8 mouse cellular contexts compared by ENCODE assay signal in the genomic region with DNA sequence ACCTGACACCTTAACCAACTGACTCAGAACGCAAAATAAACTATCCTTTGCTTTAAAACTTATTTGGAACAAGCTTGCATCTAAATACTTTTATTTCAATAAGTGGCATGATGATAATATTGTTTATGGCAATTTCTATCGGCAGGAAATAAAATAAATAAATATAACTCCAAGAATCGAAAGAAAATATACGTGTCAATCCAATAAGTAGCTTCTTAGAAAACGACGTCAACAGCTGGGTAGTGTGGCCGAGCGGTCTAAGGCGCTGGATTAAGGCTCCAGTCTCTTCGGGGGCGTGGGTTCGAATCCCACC. TPM values are rescaled to one million over a fixed set of nuclear protein-coding genes. Genes with fewer than 3 reads are reported as not detected.
A peak's percentile ranks its signal among the peaks of the same experiment; 100 is the strongest.
DNase-seq lines count a peak whose midpoint lies in the region; ATAC-seq and TF ChIP-seq lines count a peak whose summit lies in the region.

No protein-coding gene starts in this region.

- H3K9ac ChIP-seq in heart, embryonic 13.5 days, result no peak overlapping the region
- H3K9ac ChIP-seq in ES-E14 (ENCODE audit: insufficient read depth, low read depth, low read length, poor library complexity, severe bottlenecking), result no peak overlapping the region
- peak overlapping the region; percentile 79; the same call in 1 of the 2 replicates for H3K9ac ChIP-seq in forebrain, postnatal 0 days
- peak overlapping the region; percentile 31; the same call in 1 of the 2 replicates for H3K9ac ChIP-seq in liver, postnatal 0 days (replicated peaks)

- in situ Hi-C loops in ES-E14 (cut with MboI; ENCODE audit: low sequenced_read_pairs in 2 of 2, unreplicated experiment in 2 of 2), result loop anchor here in 1 of 2 experiments (10.0 kb wide), 1 partner anchor 72 kb away; a partner anchor contains a TSS

- 10% methylated on average over 12 of the region's 12 CpGs for WGBS in heart, embryonic 13.5 days
- 5% methylated on average over 12 of the region's 12 CpGs for WGBS in forebrain, postnatal 0 days
- WGBS in liver, postnatal 0 days (ENCODE audit: insufficient replicate concordance), result 5% methylated on average over 12 of the region's 12 CpGs

- H3K4me1 ChIP-seq in heart, embryonic 13.5 days, result peaks cover 16% of the 10 kb centered on the region
- H3K4me1 ChIP-seq in ES-E14 (ENCODE audit: control insufficient read depth in 2 of 2, insufficient read depth in 2 of 2, low read length in 2 of 2, poor library complexity in 1 of 2), result peaks cover 2 to 11% of the 10 kb centered on the region in 2 experiments; a peak in 2 of 4 replicates
- H3K4me1 ChIP-seq in forebrain, postnatal 0 days (ENCODE audit: insufficient read depth), result 0 out of 2 replicates have a peak, but pooled peaks cover 5% of the 10 kb centered on the region
- 0 out of 2 replicates have a peak, but pooled peaks cover 5% of the 10 kb centered on the region for H3K4me1 ChIP-seq in liver, postnatal 0 days (ENCODE audit: insufficient read depth)

- H3K36me3 ChIP-seq in heart, embryonic 13.5 days, result no peaks in the 10 kb centered on the region; the same call in 1 of the 2 replicates
- no peaks in the 10 kb centered on the region for H3K36me3 ChIP-seq in ES-E14 (ENCODE audit: control insufficient read depth, insufficient read depth, low read length, poor library complexity, severe bottlenecking)
- no peaks in the 10 kb centered on the region for H3K36me3 ChIP-seq in forebrain, postnatal 0 days (ENCODE audit: insufficient read depth)
- H3K36me3 ChIP-seq in liver, postnatal 0 days (replicated peaks; ENCODE audit: insufficient read depth, low read length), result no peaks in the 10 kb centered on the region; the same call in 1 of the 2 replicates

- peak overlapping the region; percentile 85 for H3K4me3 ChIP-seq in heart, embryonic 13.5 days
- H3K4me3 ChIP-seq in ES-E14 (ENCODE audit: insufficient read depth in 1 of 2, low read depth in 1 of 2, low read length in 2 of 2, poor library complexity in 1 of 2, severe bottlenecking in 1 of 2), result peak overlapping the region in 1 of 2 experiments; percentile 21; a peak in 2 of 4 replicates
- peak overlapping the region; percentile 93 for H3K4me3 ChIP-seq in forebrain, postnatal 0 days (ENCODE audit: low read depth, low read length)
- peak overlapping the region; percentile 91 for H3K4me3 ChIP-seq in liver, postnatal 0 days (ENCODE audit: low read depth, low read length)

- no peaks in the 10 kb centered on the region for H3K9me3 ChIP-seq in heart, embryonic 13.5 days
- H3K9me3 ChIP-seq in ES-E14 (ENCODE audit: control insufficient read depth, insufficient read depth, low read depth, low read length), result no peaks in the 10 kb centered on the region
- H3K9me3 ChIP-seq in forebrain, postnatal 0 days (ENCODE audit: low read length), result no peaks in the 10 kb centered on the region
- H3K9me3 ChIP-seq in liver, postnatal 0 days (ENCODE audit: low read length), result no peaks in the 10 kb centered on the region

- TF ChIP-seq EP300 in liver, postnatal 0 days (IDR thresholded peaks at IDR 0.05; ENCODE audit: low read depth), result peak; percentile 71

- no peak overlapping the region for H3K27ac ChIP-seq in heart, embryonic 13.5 days (replicated peaks)
- H3K27ac ChIP-seq in ES-E14 (ENCODE audit: insufficient read depth, low read depth, low read length, poor library complexity, severe bottlenecking), result no peak overlapping the region
- H3K27ac ChIP-seq in forebrain, postnatal 0 days (ENCODE audit: low read depth, low read length), result no peak overlapping the region
- no peak overlapping the region for H3K27ac ChIP-seq in liver, postnatal 0 days (ENCODE audit: low read depth)

- peak overlapping the region; percentile 55 for H3K4me2 ChIP-seq in heart, embryonic 13.5 days
- peak overlapping the region; percentile 76 for H3K4me2 ChIP-seq in forebrain, postnatal 0 days (ENCODE audit: low read depth)
- peak overlapping the region; percentile 86 for H3K4me2 ChIP-seq in liver, postnatal 0 days (ENCODE audit: low read depth, low read length)

- no peak for TF ChIP-seq CTCF in forebrain, postnatal 0 days (IDR thresholded peaks at IDR 0.05; ENCODE audit: low read depth)
- no peak for TF ChIP-seq CTCF in liver, postnatal 0 days (IDR thresholded peaks at IDR 0.05; ENCODE audit: low read depth)

- ATAC-seq in heart, embryonic 13.5 days (ENCODE audit: extremely low read depth, insufficient number of reproducible peaks, low FRiP score, low TSS enrichment), result no peak
- ATAC-seq in forebrain, postnatal 0 days, result no peak
- no peak for ATAC-seq in liver, postnatal 0 days

- no peaks in the 10 kb centered on the region for H3K27me3 ChIP-seq in heart, embryonic 13.5 days (replicated peaks)
- no peaks in the 10 kb centered on the region for H3K27me3 ChIP-seq in forebrain, postnatal 0 days (ENCODE audit: insufficient read depth, low read length)
- no peaks in the 10 kb centered on the region for H3K27me3 ChIP-seq in liver, postnatal 0 days (ENCODE audit: insufficient read depth, low read length)

- no peak for DNase-seq in heart, adult 18-20 months
- no peak for DNase-seq in ES-E14 (ENCODE audit: low read depth, low spot score)
- DNase-seq in forebrain, postnatal 0 days, result no peak
- DNase-seq in liver, postnatal 0 days, result no peak
- DNase-seq in frontal cortex, adult 2 months (ENCODE audit: extremely low spot score in 1 of 2, low spot score in 1 of 2), result no peak
- DNase-seq in layer of hippocampus, postnatal 36 days, result no peak
- no peak for DNase-seq in adrenal gland, adult 8-10 months

TF ChIP-seq in ES-E14, 5 proteins besides CTCF, POLR2A, EP300 and RAD21:
- TF ChIP-seq HCFC1 (IDR thresholded peaks at IDR 0.05; ENCODE audit: borderline replicate concordance, insufficient read depth, low read length), result no peak
- peak; percentile 69; the same call in 1 of the 2 replicates for TF ChIP-seq MAFK (IDR thresholded peaks at IDR 0.05; ENCODE audit: insufficient read depth, low read depth, low read length)
TF ChIP-seq in ES-E14: peak in this region for 1.

RNA-seq across cellular contexts. Expression of a gene that starts 0.3 kb away (rescaled TPM):
- polyA plus RNA-seq in heart, embryonic 13.5 days (2015; fragmentation: Nextera tagmentation; extraction: Ambion mirVana), result 21.8 and 22.4 TPM in 2 replicates
- total RNA-seq in heart, adult 18-20 months (2021), result 1 to 10 TPM; 8.8 to 9.2 TPM
- total RNA-seq in ES-E14 (2012; rRNA removed), result 44.4 and 51.1 TPM in 2 replicates
- total RNA-seq in forebrain, postnatal 0 days (2014; rRNA removed), result 28.3 and 31.2 TPM in 2 replicates
- polyA plus RNA-seq in forebrain, postnatal 0 days (2015; fragmentation: Nextera tagmentation; extraction: Ambion mirVana), result 18.1 and 20.9 TPM in 2 replicates
- polyA plus RNA-seq in liver, postnatal 0 days (2015; fragmentation: Nextera tagmentation; extraction: Ambion mirVana), result 8.5 and 9.3 TPM in 2 replicates
- polyA plus RNA-seq in frontal cortex, adult 2 months (2012; rRNA removed), result 28.2 and 30.9 TPM in 2 replicates
- total RNA-seq in layer of hippocampus, postnatal 36 days (2021), result 10 to 100 TPM; 25.7 to 26.6 TPM
- total RNA-seq in adrenal gland, adult 8-10 months (2022), result 10 to 100 TPM; 23.6 to 34.6 (median 27.7) TPM

Comparison
In these comparisons a context has a peak if more than half of its experiments do, and no peak if none do; other contexts are left out.
1. H3K9ac ChIP-seq: peak in forebrain, postnatal 0 days (single experiment) and liver, postnatal 0 days (single experiment); none in heart, embryonic 13.5 days (single experiment) and ES-E14 (single experiment).
2. Peak in every context shown above with its lines, with median percentiles within 50 percentile points of each other: H3K4me2 ChIP-seq.